Mouse (Mus musculus) liver, postnatal 0 days (tissue): ENCODE data around the gene Fbxl16. TPM values are rescaled to one million over a fixed set of nuclear protein-coding genes. Genes with fewer than 3 reads are reported as not detected.

Experiments used
- ATAC-seq: fragments of 200-750 bp; cut with Nextera tagmentation; 2 replicates; pipeline ENCODE4 v1.8.0; 2017; ENCODE audit warnings: mild to moderate bottlenecking, moderate library complexity
- DNase-seq: peaks from one replicate; pipeline ENCODE4 v3.0.0-alpha.2; 2016
- H3K27ac ChIP-seq: fragments of 300-500 bp; sonication (generic); 2 replicates; pipeline ENCODE4 v1.5.1; 2014; ENCODE audit warnings: antibody characterized with exemption, moderate library complexity, mild to moderate bottlenecking, low read depth
- H3K27me3 ChIP-seq: fragments of 300-500 bp; sonication (generic); 2 replicates; pipeline ENCODE4 v1.6.1; 2014; ENCODE audit warnings: low read length, control low read depth, mixed read lengths; ENCODE audit not compliant: insufficient read depth
- H3K36me3 ChIP-seq: fragments of 300-500 bp; sonication (generic); replicated peaks from 2 replicates; pipeline ENCODE4 v1.6.1; 2014; ENCODE audit warnings: mild to moderate bottlenecking, control low read depth, low read length, moderate library complexity, mixed read lengths; ENCODE audit not compliant: insufficient read depth
- H3K4me1 ChIP-seq: fragments of 300-500 bp; sonication (generic); 2 replicates; pipeline ENCODE4 v1.6.1; 2014; ENCODE audit warnings: antibody characterized with exemption, mild to moderate bottlenecking, control low read depth; ENCODE audit not compliant: insufficient read depth
- H3K4me2 ChIP-seq: fragments of 300-500 bp; sonication (generic); 2 replicates; pipeline ENCODE4 v1.6.1; 2014; ENCODE audit warnings: low read depth, mild to moderate bottlenecking, low read length, moderate library complexity, mixed read lengths
- H3K4me3 ChIP-seq: fragments of 300-500 bp; sonication (generic); 2 replicates; pipeline ENCODE4 v1.5.1; 2014; ENCODE audit warnings: low read depth, low read length
- H3K9ac ChIP-seq: fragments of 300-500 bp; sonication (generic); replicated peaks from 2 replicates; pipeline ENCODE4 v1.6.1; 2014; ENCODE audit warnings: mild to moderate bottlenecking, moderate library complexity
- H3K9me3 ChIP-seq: fragments of 300-500 bp; sonication (generic); 2 replicates; pipeline ENCODE4 v1.6.1; 2016; ENCODE audit warnings: mild to moderate bottlenecking, control low read depth, low read length, mixed read lengths
- CTCF ChIP-seq: sonication (generic); IDR thresholded peaks from 2 replicates; pipeline ENCODE4 v1.5.1; 2016; ENCODE audit warnings: antibody characterized with exemption, low read depth
- EP300 ChIP-seq: IDR thresholded peaks from 2 replicates; pipeline ENCODE4 v1.6.1; 2016; ENCODE audit warnings: antibody characterized with exemption, low read depth, mild to moderate bottlenecking
- WGBS: fragments of 180-500 bp; shearing (Covaris S2); extraction: QIAGEN DNeasy Blood & Tissue Kit; methylation state at CpG from one replicate; pipeline ENCODE4 v1.1.7; 2014; ENCODE audit not compliant: insufficient replicate concordance; 5-methylcytosine and 5-hydroxymethylcytosine counted together
- polyA plus RNA-seq: library from polyadenylated mRNA; unstranded; fragments of >200 nt; fragmentation: Nextera tagmentation; extraction: Ambion mirVana; gene quantifications from 2 replicates; pipeline ENCODE4 v1.2.1, GENCODE M21; 2015

Fbxl16 gene
- polyA plus RNA-seq, 1 experiment from 2014 or later = 0.05 TPM

DNA sequence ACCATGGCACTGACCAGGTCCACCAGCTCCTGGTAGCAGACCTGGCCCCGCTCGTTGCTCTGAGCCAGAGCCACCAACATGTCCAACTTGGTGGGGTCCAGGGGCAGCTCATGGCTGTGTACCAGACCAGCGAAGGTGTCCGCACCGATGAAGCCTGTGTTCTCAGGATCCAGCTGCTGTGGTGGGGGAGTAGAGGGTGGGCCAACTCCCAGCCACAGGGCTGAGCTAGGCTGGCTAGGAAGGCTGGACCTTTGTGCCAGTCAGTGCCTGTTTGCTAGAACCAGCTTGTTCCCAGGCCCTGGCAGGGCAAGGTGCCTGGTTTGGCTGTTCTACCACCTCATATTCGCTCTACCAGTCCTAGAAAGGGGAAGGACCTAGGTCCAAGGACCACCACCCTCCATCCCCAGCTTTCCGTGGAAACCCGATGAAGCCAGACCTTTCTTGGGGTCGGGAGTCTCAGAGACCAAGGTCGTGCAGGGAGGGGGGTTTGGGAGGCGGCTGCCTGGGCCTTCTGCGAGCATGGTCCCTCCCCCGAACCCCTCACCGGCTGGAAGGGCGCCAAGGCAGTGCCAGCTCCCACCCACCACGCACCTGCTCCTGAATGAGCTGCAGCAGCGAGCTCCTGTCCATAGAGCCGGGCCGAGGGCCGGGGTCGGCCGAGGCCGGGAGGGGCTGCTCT is 27.7 kb downstream of the Fbxl16 start:
- Histone ChIP-seq H3K4me2 (peak overlapping the region; percentile 76), H3K36me3 (peaks cover 35% of the 10 kb centered on the region), H3K27me3 (no peaks in the 10 kb centered on the region), H3K9ac (peak overlapping the region; percentile 47; the same call in 1 of the 2 replicates), H3K4me1 (peaks cover 49% of the 10 kb centered on the region), H3K27ac (no peak overlapping the region), H3K9me3 (no peaks in the 10 kb centered on the region), H3K4me3 (peak overlapping the region; percentile 21; the same call in 1 of the 2 replicates)
- ATAC-seq = no peak
- no peak for TF ChIP-seq EP300
- no peak for TF ChIP-seq CTCF
- 29% methylated on average over 20 of the region's 23 CpGs for WGBS
- no peak for DNase-seq

DNA sequence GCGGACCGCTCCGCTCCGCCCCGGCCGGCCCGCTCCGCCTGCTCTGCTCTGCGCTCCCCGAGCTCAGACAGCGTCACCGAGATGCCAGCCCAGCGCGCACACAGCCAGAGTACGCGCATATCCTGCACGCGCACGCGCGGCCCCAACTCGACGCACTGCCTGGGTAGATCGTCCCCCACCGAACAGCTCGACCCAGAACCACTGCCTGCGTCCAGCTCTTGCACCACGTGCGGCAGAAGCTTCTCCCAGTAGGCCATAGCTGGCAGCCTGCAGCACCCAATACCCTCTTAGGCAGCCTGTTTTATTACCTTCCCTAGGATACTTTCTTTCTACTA is 28.2 kb downstream of the Fbxl16 start, which contains the start of gene Rhbdl1:
Gene Rhbdl1, minus strand, starts transcription at position 220 of the 335 bp plus-strand sequence.
- peak within 1 kb of the TSS; percentile 76 for H3K4me2 ChIP-seq
- WGBS = 5% methylated on average over 20 of the region's 29 CpGs
- H3K4me3 ChIP-seq = peak within 1 kb of the TSS; percentile 21; the same call in 1 of the 2 replicates
- DNase-seq (peak; percentile 69), ATAC-seq (no peak)
- peaks cover 44% of the 10 kb centered on the region for H3K4me1 ChIP-seq
- H3K27me3 ChIP-seq = no peaks in the 10 kb centered on the region
- H3K9me3 ChIP-seq = no peaks in the 10 kb centered on the region
- peak within 1 kb of the TSS; percentile 47; the same call in 1 of the 2 replicates for H3K9ac ChIP-seq
- H3K36me3 ChIP-seq = peaks cover 38% of the 10 kb centered on the region
- no peak within 1 kb of the TSS for H3K27ac ChIP-seq
- no peak for TF ChIP-seq EP300
- TF ChIP-seq CTCF = no peak

DNA sequence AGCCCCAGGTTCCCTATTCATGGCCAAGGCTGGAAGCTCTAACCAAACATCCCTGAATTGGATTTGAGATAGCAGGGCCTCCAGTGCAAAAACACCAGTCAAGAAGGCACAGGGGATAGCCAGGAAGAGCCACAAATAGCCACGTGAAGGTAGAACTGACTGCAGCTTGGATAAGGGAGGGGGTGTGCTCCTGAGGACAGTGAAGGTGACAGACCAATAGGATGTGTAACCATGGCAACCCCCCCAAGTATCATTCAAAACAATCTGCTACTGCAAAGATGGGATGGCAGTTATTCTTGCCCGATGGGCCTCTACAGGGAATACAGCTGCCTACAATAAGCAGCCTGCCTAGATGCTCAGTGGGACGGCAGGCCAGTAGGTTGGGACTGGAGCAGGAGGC is 28.6 kb downstream of the Fbxl16 start:
- ATAC-seq (no peak), DNase-seq (no peak)
- H3K9me3 ChIP-seq = no peaks in the 10 kb centered on the region
- H3K4me2 ChIP-seq = peak overlapping the region; percentile 76; the same call in 1 of the 2 replicates
- no peaks in the 10 kb centered on the region for H3K27me3 ChIP-seq
- no peak overlapping the region for H3K27ac ChIP-seq
- no peak overlapping the region for H3K4me3 ChIP-seq
- H3K4me1 ChIP-seq = peaks cover 42% of the 10 kb centered on the region
- TF ChIP-seq CTCF (no peak), EP300 (no peak)
- H3K36me3 ChIP-seq = peaks cover 43% of the 10 kb centered on the region
- H3K9ac ChIP-seq = no peak overlapping the region
- 42% methylated on average over 3 of the region's 3 CpGs for WGBS

DNA sequence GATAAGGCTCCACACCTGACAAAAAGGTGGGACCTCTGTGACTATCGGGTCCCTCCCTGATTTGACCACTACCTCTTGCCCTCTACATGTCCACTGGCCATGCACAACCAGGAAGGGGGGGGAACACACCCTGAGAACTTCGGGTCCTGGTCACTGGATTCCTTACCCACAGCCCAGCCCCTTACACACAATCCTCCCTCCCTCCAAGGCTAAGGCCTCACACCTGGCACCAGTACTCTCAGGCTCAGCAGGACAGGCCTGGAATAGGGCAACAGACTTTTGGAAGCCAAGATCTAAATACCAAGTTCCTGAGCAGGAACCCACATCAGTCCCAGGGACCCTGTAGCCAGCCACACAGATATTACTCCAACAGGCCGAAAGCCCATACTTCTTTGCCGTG is 30.0 kb downstream of the Fbxl16 start:
- Histone ChIP-seq H3K4me2 (no peak overlapping the region), H3K9me3 (no peaks in the 10 kb centered on the region), H3K27me3 (no peaks in the 10 kb centered on the region), H3K9ac (no peak overlapping the region), H3K36me3 (peaks cover 44% of the 10 kb centered on the region), H3K27ac (peak overlapping the region; percentile 82), H3K4me3 (no peak overlapping the region), H3K4me1 (peaks cover 48% of the 10 kb centered on the region)
- DNase-seq (no peak), ATAC-seq (no peak)
- WGBS = 79% methylated on average over 4 of the region's 4 CpGs
- TF ChIP-seq EP300 = no peak
- TF ChIP-seq CTCF = no peak

DNA sequence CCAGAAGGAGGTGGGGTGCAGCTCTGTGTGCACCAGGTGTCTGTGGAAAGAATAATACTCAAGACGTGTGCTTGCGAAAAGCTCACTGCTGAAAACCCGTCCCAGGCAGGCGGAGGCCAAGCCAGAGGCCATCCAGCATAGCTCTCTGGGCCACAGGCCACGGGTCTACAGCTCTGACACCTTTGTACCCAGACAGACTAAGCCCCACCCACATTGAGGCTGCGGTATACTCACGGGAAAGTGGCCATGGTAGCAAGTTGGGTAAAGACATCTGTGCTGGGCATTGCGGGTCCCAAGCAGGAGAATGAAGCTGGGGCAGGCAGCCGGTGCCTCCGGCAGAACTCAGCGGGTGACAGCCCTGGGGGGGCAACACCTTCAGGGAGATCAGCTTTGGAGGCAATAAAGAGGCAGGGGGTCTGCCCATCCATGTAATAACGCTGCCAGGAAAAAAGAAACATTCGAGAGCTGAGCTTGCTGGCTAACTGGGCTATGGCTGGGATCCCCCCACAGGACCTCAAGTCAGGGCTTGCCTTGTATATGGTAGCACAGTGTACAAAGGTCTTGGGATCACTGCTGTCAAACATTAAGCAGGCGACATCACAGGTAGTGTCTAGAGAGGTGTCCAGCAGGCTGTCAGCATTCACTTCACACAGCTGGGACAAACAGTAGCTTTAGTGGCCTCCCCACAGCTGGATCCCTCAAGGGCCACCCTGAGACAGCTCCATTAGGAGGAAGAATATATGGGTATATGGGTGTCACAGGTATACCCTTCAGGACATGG is 30.8 kb downstream of the Fbxl16 start:
- 70% methylated on average over 14 of the region's 14 CpGs for WGBS
- Histone ChIP-seq H3K27me3 (no peaks in the 10 kb centered on the region), H3K27ac (peak overlapping the region; percentile 82), H3K9me3 (no peaks in the 10 kb centered on the region), H3K4me3 (no peak overlapping the region), H3K4me2 (0 out of 2 replicates have a peak overlapping the region, but pooled peaks have one; percentile 38), H3K9ac (no peak overlapping the region), H3K36me3 (peaks cover 44% of the 10 kb centered on the region), H3K4me1 (peaks cover 43% of the 10 kb centered on the region)
- no peak for TF ChIP-seq EP300
- no peak for TF ChIP-seq CTCF
- DNase-seq (no peak), ATAC-seq (peak; percentile 67)

DNA sequence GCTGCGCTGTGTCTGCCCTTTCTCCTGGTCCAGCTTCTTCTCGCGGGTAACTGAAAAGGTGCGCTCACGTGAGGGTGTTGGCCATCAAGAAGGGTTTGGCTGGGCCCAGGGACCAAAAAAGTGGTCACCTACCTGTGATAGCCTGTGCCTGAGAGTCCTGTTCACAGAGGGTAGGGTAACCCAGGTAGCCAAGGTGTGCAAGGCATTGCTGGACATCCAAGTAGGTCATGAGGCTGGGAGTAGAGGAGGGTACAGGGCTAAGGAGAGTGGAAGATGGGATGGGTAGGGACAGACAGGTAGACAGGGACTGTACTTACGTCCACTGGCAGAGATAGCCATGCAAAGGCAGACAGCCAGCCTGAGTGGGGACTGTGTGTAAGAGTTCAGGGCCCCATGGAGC is 31.6 kb downstream of the Fbxl16 start:
- Histone ChIP-seq H3K27me3 (no peaks in the 10 kb centered on the region), H3K9me3 (no peaks in the 10 kb centered on the region), H3K36me3 (peaks cover 44% of the 10 kb centered on the region), H3K4me1 (peaks cover 39% of the 10 kb centered on the region), H3K4me2 (no peak overlapping the region), H3K27ac (no peak overlapping the region), H3K4me3 (no peak overlapping the region), H3K9ac (no peak overlapping the region)
- DNase-seq (no peak), ATAC-seq (no peak)
- no peak for TF ChIP-seq CTCF
- no peak for TF ChIP-seq EP300
- 91% methylated on average over 6 of the region's 6 CpGs for WGBS
